Mouse (Mus musculus) ES-CJ7 (cell line): Measurements from ENCODE around the gene Ppm1j.
A peak's percentile ranks its signal among the peaks of the same experiment; 100 is the strongest.

Experiments
- DNase-seq: peaks from one replicate; pipeline ENCODE4 v3.0.0; 2011; ENCODE audit warnings: low read depth, low spot score

The Ppm1j gene

GRCm38 (mm10) chr3:104783971-104784500 is 3.2 kb downstream of the Ppm1j start:
- peak; percentile 42 for DNase-seq

GRCm38 (mm10) chr3:104785284-104785683 is 4.4 kb downstream of the Ppm1j start:
- DNase-seq: no peak

- no peak for DNase-seq
These were observed 7.2 kb downstream of the Ppm1j start, which contains the start of gene Rhoc for GRCm38 (mm10) chr3:104788075-104788474. Rhoc (plus strand) TSS chr3:104788375.

- DNase-seq: peak; percentile 48
These were observed 7.9 kb downstream of the Ppm1j start for GRCm38 (mm10) chr3:104788561-104789311.

GRCm38 (mm10) chr3:104789312-104789605 is 8.4 kb downstream of the Ppm1j start:
- peak; percentile 33 for DNase-seq

- DNase-seq: no peak
These were observed 9.0 kb downstream of the Ppm1j start for GRCm38 (mm10) chr3:104789822-104790221.

GRCm38 (mm10) chr3:104790401-104790937 is 9.6 kb downstream of the Ppm1j start:
- peak; percentile 58 for DNase-seq

- no peak for DNase-seq
These were observed 10.2 kb downstream of the Ppm1j start for GRCm38 (mm10) chr3:104791017-104791416.

- DNase-seq: no peak
These were observed 10.8 kb downstream of the Ppm1j start for GRCm38 (mm10) chr3:104791671-104792070.

GRCm38 (mm10) chr3:104792360-104793270 is 11.8 kb downstream of the Ppm1j start:
- DNase-seq: no peak

GRCm38 (mm10) chr3:104793871-104794828 is 13.3 kb downstream of the Ppm1j start:
- DNase-seq: peak; percentile 98

GRCm38 (mm10) chr3:104794953-104795470 is 14.2 kb downstream of the Ppm1j start:
- DNase-seq: no peak

- DNase-seq: peak; percentile 55
These were observed 14.9 kb downstream of the Ppm1j start for GRCm38 (mm10) chr3:104795661-104796340.

- peak; percentile 55 for DNase-seq
These were observed 15.7 kb downstream of the Ppm1j start for GRCm38 (mm10) chr3:104796430-104797082.

- DNase-seq: no peak
These were observed 19.8 kb downstream of the Ppm1j start for GRCm38 (mm10) chr3:104800681-104801080.

- no peak for DNase-seq
These were observed 20.6 kb downstream of the Ppm1j start for GRCm38 (mm10) chr3:104801481-104801880.

- no peak for DNase-seq
These were observed 23.5 kb downstream of the Ppm1j start for GRCm38 (mm10) chr3:104804312-104804711.

- DNase-seq: no peak
These were observed 24.7 kb downstream of the Ppm1j start for GRCm38 (mm10) chr3:104805539-104805938.

- DNase-seq: peak; percentile 84
These were observed 30.9 kb downstream of the Ppm1j start for GRCm38 (mm10) chr3:104811752-104812151.

GRCm38 (mm10) chr3:104812254-104812653 is 31.4 kb downstream of the Ppm1j start:
- peak; percentile 46 for DNase-seq
